Mouse (Mus musculus): Measurements from ENCODE around the gene Mlst8. TPM values are rescaled to one million over a fixed set of nuclear protein-coding genes. Genes with fewer than 3 reads are reported as not detected.
A peak's percentile ranks its signal among the peaks of the same experiment; 100 is the strongest.

Mlst8 gene
- polyA plus RNA-seq, 1 experiment from 2014 or later, result 20.9 TPM

DNA sequence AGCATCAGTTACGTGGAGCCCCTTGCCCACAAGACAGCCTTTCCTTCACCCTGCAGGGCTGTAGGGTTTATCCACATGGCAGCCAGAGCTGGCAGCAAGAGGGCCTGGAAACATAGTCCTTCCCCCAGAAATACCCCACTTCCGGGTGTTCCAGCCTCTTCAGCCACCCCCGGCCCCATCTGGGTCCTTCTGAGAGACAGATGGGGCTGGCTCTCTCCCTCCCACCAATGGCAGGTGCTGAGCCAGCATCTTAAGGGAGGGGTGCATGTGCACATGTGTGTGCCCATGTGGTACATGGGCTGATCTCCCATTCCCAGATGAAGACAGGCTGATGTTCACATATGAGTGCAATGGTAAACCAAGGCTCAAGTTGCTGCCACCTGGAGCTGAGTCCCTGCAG, 16.6 kb upstream of the Mlst8 start:
- Histone ChIP-seq H3K9ac (ENCODE audit: low read depth, low read length) (no peak overlapping the region), H3K4me2 (no peak overlapping the region), H3K4me1 (ENCODE audit: control insufficient read depth, insufficient read depth, low read length) (no peaks in the 10 kb centered on the region), H3K27me3 (ENCODE audit: control insufficient read depth, insufficient read depth, low read length) (peaks cover 8% of the 10 kb centered on the region), H3K36me3 (ENCODE audit: control insufficient read depth, insufficient read depth, low read length) (no peaks in the 10 kb centered on the region), H3K9me3 (replicated peaks; ENCODE audit: control insufficient read depth, low read length) (no peaks in the 10 kb centered on the region), H3K4me3 (ENCODE audit: low read depth, low read length) (no peak overlapping the region), H3K27ac (ENCODE audit: low read depth, low read length) (no peak overlapping the region)
- 76% methylated on average over 3 of the region's 3 CpGs for WGBS (ENCODE audit: insufficient replicate concordance)
- no peak for ATAC-seq (replicated peaks; ENCODE audit: insufficient number of reproducible peaks, low FRiP score, low TSS enrichment)

DNA sequence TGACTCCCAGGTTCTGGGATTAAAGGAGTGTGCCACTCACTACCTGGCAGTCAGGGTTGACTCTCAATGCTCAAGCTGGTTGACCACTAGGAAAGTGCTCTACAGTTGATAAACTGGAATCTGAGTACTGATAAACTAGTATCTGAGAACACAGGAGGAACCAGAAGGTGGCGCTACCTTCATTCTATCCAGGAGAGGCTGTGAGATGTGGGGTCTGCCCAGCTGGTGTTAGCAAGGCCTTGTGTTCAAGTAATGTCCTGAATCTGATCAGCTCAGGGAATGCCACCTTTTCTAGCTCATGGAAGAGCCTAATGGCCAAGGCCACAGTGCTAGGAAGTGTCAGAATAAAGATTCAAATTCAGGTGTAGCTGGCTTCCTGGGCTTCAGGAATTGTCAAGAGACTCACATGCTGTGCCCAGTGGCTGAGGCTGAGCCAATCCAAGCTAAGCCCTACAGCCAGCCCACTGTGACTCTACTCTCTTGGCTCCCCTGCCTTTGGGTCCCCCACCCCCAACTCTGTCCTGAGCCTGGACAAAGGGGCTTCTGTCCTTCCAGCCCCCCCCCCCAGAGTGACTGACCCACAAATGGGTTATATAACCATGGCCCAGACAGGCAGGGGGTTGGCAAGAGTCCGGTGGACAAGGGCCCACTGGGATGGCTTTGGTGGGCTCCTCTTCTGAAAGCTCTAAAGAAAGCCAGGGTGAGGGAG, 15.9 kb upstream of the Mlst8 start:
- 42% methylated on average over 2 of the region's 2 CpGs for WGBS (ENCODE audit: insufficient replicate concordance)
- no peak overlapping the region for H3K4me3 ChIP-seq (ENCODE audit: low read depth, low read length)
- H3K36me3 ChIP-seq (ENCODE audit: control insufficient read depth, insufficient read depth, low read length), result no peaks in the 10 kb centered on the region
- H3K27ac ChIP-seq (ENCODE audit: low read depth, low read length), result no peak overlapping the region
- no peaks in the 10 kb centered on the region for H3K4me1 ChIP-seq (ENCODE audit: control insufficient read depth, insufficient read depth, low read length)
- no peak for ATAC-seq (replicated peaks; ENCODE audit: insufficient number of reproducible peaks, low FRiP score, low TSS enrichment)
- peaks cover 15% of the 10 kb centered on the region for H3K27me3 ChIP-seq (ENCODE audit: control insufficient read depth, insufficient read depth, low read length)
- no peaks in the 10 kb centered on the region for H3K9me3 ChIP-seq (replicated peaks; ENCODE audit: control insufficient read depth, low read length)
- no peak overlapping the region for H3K9ac ChIP-seq (ENCODE audit: low read depth, low read length)
- no peak overlapping the region for H3K4me2 ChIP-seq

DNA sequence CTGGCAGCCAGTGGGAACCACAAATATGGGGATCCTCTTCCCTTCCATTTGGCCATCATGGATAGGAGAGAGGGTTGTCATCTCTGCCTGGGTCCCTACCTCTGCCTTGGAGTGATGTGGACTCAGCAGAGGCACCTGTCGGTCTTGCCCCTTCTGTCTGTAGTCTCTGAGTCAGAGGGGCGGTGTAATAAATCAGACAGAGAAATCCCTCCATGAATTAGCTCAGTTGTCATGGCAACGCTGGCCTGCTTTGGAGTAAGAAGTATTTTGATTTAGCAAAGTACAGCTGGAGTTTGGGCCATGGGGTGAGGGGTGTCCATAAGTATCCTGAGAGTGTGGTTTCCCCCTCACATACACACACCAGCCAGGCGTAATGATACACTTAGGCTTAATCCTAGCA, 11.5 kb upstream of the Mlst8 start:
- no peak for ATAC-seq (replicated peaks; ENCODE audit: insufficient number of reproducible peaks, low FRiP score, low TSS enrichment)
- 83% methylated on average over 4 of the region's 4 CpGs for WGBS (ENCODE audit: insufficient replicate concordance)
- peaks cover 3% of the 10 kb centered on the region for H3K4me1 ChIP-seq (ENCODE audit: control insufficient read depth, insufficient read depth, low read length)
- peaks cover 43% of the 10 kb centered on the region for H3K27me3 ChIP-seq (ENCODE audit: control insufficient read depth, insufficient read depth, low read length)
- no peaks in the 10 kb centered on the region for H3K36me3 ChIP-seq (ENCODE audit: control insufficient read depth, insufficient read depth, low read length)
- no peak overlapping the region for H3K4me3 ChIP-seq (ENCODE audit: low read depth, low read length)
- no peak overlapping the region for H3K4me2 ChIP-seq
- H3K27ac ChIP-seq (ENCODE audit: low read depth, low read length), result no peak overlapping the region
- no peaks in the 10 kb centered on the region for H3K9me3 ChIP-seq (replicated peaks; ENCODE audit: control insufficient read depth, low read length)
- no peak overlapping the region for H3K9ac ChIP-seq (ENCODE audit: low read depth, low read length)

DNA sequence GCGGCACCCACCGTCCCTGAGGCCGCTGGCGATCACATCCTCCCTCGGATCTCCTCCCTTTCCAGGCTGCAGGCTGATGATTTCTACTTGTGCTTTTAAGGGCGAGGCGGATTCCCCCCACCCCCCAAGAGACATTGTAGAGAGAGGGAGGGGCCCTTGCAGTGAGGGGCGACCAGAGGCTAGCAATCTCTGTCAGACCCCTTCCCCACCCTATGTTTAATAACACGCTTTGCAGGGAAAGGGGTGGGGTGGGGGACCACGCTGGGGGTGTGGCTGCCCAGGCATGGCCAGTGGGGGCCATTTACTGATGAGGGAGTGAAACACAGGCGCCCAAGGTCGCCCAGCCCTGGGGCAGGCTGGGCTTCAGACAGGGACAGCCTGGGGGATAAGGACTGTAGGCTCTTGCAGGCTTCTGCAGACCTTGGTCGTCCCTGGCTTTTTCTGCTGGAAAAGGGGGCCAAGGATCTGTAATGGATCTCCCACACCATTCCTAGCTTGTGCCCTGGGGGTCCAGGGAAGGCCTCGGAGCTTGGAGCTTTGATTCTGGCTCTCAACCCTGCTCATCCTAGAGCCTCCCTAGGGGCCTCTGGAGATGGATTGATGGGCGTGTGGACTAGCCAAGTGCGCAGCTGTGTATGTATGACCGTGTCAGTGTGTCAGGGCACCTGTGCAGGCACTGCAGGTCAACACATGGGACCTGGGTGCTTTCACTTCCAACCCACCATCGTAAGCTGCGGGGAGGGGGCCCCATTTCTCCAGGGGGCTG, 10.6 kb upstream of the Mlst8 start:
- WGBS (ENCODE audit: insufficient replicate concordance), result 20% methylated on average over 19 of the region's 19 CpGs

DNA sequence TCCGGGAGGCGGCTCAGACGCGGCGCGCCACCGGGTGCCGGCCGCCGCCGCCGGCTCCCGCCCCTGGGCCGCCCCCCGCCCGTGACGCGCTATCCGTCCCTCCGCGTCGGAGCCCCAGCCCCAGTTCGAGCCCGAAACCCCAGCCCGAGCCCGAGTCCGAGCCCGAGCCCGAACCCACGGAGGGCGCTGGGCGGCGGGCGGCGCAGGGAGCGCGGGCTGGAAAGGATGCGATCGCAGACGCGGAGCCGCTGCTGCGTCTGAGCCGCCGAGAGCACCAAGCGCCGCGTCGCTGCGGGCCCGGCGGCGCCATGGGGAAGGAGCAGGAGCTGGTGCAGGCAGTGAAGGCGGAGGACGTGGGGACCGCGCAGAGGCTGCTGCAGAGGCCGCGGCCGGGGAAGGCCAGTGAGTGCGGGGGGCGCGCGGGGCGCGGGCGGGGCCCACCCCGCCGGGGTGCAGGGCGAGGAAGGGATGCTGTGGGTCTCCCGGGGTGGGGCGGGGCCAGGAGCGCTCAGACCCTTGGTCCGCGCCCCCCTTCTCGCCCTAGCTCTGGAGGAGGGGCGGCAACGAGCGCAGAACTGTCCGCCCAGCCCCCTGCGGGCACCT, 9.9 kb upstream of the Mlst8 start:
- H3K9ac ChIP-seq (ENCODE audit: low read depth, low read length), result peak overlapping the region; percentile 73
- H3K36me3 ChIP-seq (ENCODE audit: control insufficient read depth, insufficient read depth, low read length), result no peaks in the 10 kb centered on the region
- WGBS (ENCODE audit: insufficient replicate concordance), result under 1% methylated on average over 64 of the region's 81 CpGs
- ATAC-seq (replicated peaks; ENCODE audit: insufficient number of reproducible peaks, low FRiP score, low TSS enrichment), result peak; percentile 59; the same call in 1 of the 2 replicates
- H3K27me3 ChIP-seq (ENCODE audit: control insufficient read depth, insufficient read depth, low read length), result peaks cover 43% of the 10 kb centered on the region
- no peaks in the 10 kb centered on the region for H3K9me3 ChIP-seq (replicated peaks; ENCODE audit: control insufficient read depth, low read length)
- peaks cover 6% of the 10 kb centered on the region for H3K4me1 ChIP-seq (ENCODE audit: control insufficient read depth, insufficient read depth, low read length)
- no peak overlapping the region for H3K27ac ChIP-seq (ENCODE audit: low read depth, low read length)
- H3K4me3 ChIP-seq (ENCODE audit: low read depth, low read length), result peak overlapping the region; percentile 76
- H3K4me2 ChIP-seq, result peak overlapping the region; percentile 84

More for the DNA sequence above, 10.6 kb upstream of the Mlst8 start:
- Histone ChIP-seq H3K27me3 (ENCODE audit: control insufficient read depth, insufficient read depth, low read length) (peaks cover 43% of the 10 kb centered on the region), H3K4me2 (peak overlapping the region; percentile 84), H3K9me3 (replicated peaks; ENCODE audit: control insufficient read depth, low read length) (no peaks in the 10 kb centered on the region), H3K4me3 (ENCODE audit: low read depth, low read length) (peak overlapping the region; percentile 76), H3K36me3 (ENCODE audit: control insufficient read depth, insufficient read depth, low read length) (no peaks in the 10 kb centered on the region), H3K9ac (ENCODE audit: low read depth, low read length) (peak overlapping the region; percentile 73), H3K4me1 (ENCODE audit: control insufficient read depth, insufficient read depth, low read length) (peaks cover 6% of the 10 kb centered on the region), H3K27ac (ENCODE audit: low read depth, low read length) (no peak overlapping the region)
- ATAC-seq (replicated peaks; ENCODE audit: insufficient number of reproducible peaks, low FRiP score, low TSS enrichment), result no peak

DNA sequence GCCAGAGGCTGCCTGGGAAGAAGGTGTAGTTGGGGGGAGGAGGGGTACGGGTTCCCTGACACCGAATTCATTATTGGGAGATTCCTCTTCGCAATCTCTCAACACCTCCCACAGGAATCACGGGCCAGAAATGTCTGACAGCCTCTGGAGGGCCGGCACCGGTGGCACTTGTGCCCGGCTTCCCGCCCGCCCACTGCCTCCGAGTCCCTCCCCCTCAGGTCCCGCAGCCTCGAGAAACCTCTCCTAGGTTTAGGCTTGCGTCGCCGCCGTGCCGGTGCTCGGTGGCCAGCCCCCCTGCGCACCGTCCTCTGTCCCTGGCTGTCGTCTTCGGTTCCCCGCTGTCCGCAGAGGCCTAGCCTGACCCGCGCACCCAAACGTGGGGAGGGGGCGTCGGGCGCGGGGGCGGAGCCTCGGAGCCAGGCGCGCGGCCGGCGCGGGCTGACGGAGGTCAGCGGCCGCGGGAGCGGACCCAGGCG, 9.3 kb upstream of the Mlst8 start, which contains the start of gene Caskin1:
Gene Caskin1, plus strand, starts transcription at position 416 of the 476 bp plus-strand sequence.
- no peak for ATAC-seq (replicated peaks; ENCODE audit: insufficient number of reproducible peaks, low FRiP score, low TSS enrichment)
- Histone ChIP-seq H3K9ac (ENCODE audit: low read depth, low read length) (peak within 1 kb of the TSS; percentile 73), H3K27ac (ENCODE audit: low read depth, low read length) (no peak within 1 kb of the TSS), H3K9me3 (replicated peaks; ENCODE audit: control insufficient read depth, low read length) (no peaks in the 10 kb centered on the region), H3K27me3 (ENCODE audit: control insufficient read depth, insufficient read depth, low read length) (peaks cover 43% of the 10 kb centered on the region), H3K36me3 (ENCODE audit: control insufficient read depth, insufficient read depth, low read length) (no peaks in the 10 kb centered on the region), H3K4me2 (peak within 1 kb of the TSS; percentile 84), H3K4me1 (ENCODE audit: control insufficient read depth, insufficient read depth, low read length) (peaks cover 6% of the 10 kb centered on the region), H3K4me3 (ENCODE audit: low read depth, low read length) (peak within 1 kb of the TSS; percentile 76)
- under 1% methylated on average over 42 of the region's 45 CpGs for WGBS (ENCODE audit: insufficient replicate concordance)

DNA sequence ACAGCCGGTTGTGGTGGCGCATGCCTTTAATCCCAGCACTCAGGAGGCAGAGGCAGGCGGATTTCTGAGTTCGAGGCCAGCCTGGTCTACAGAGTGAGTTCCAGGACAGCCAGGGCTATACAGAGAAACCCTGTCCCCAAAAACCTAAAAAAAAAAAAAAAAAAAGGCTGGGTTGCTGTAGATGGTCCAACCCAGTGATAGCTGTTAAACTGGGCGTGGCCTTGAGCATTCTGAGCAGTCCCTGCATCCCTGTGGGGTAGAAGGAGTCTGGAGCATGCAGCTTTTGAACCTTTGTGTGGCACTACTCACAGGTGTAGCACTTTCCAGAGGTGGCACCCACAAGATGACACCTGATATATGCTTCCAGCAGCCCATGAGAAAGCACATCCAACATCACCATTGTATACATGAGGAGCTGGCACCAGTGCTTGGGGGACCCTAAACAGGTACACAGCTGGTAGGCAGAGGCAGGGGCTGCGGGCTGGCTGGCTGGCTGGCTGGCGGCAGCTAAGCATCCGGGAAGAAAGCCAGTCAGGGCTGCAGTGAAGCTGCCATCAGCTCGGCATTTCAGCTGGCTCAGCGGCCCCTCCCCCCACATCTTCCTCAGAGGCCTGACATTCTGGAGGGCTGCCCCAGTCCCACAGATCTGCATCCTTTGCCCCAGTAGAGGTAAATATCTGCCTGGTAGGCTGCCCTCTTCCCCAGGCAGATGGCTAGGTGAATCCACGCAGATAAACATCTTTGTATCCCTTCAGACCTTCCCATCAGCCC, 6.4 kb upstream of the Mlst8 start:
- Histone ChIP-seq H3K9ac (ENCODE audit: low read depth, low read length) (no peak overlapping the region), H3K4me3 (ENCODE audit: low read depth, low read length) (no peak overlapping the region), H3K4me2 (peak overlapping the region; percentile 14; the same call in 1 of the 2 replicates), H3K27ac (ENCODE audit: low read depth, low read length) (no peak overlapping the region), H3K36me3 (ENCODE audit: control insufficient read depth, insufficient read depth, low read length) (no peaks in the 10 kb centered on the region), H3K4me1 (ENCODE audit: control insufficient read depth, insufficient read depth, low read length) (peaks cover 6% of the 10 kb centered on the region), H3K27me3 (ENCODE audit: control insufficient read depth, insufficient read depth, low read length) (peaks cover 36% of the 10 kb centered on the region), H3K9me3 (replicated peaks; ENCODE audit: control insufficient read depth, low read length) (no peaks in the 10 kb centered on the region)
- 29% methylated on average over 11 of the region's 11 CpGs for WGBS (ENCODE audit: insufficient replicate concordance)
- no peak for ATAC-seq (replicated peaks; ENCODE audit: insufficient number of reproducible peaks, low FRiP score, low TSS enrichment)

DNA sequence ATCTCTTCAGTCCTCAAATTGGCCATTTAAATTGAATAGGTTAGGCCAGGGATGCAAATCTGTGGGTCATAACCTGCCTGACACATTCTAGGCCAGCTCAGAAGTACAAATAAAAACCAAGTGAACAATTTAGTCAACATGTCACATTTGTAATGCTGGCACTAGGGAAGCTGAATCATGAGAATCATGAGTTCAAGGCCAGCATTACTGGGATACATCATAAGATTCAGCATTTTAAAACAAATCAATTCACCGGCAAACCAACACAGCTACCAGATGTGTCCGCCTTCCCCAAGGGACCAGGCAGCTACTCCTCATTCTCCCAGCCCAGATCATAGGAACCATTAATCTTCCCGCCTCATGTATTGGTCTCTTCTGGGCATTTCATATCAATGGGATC, 4.6 kb upstream of the Mlst8 start:
- Histone ChIP-seq H3K4me1 (ENCODE audit: control insufficient read depth, insufficient read depth, low read length) (peaks cover 6% of the 10 kb centered on the region), H3K4me3 (ENCODE audit: low read depth, low read length) (no peak overlapping the region), H3K27ac (ENCODE audit: low read depth, low read length) (no peak overlapping the region), H3K36me3 (ENCODE audit: control insufficient read depth, insufficient read depth, low read length) (no peaks in the 10 kb centered on the region), H3K9ac (ENCODE audit: low read depth, low read length) (no peak overlapping the region), H3K9me3 (replicated peaks; ENCODE audit: control insufficient read depth, low read length) (no peaks in the 10 kb centered on the region), H3K27me3 (ENCODE audit: control insufficient read depth, insufficient read depth, low read length) (peaks cover 18% of the 10 kb centered on the region), H3K4me2 (no peak overlapping the region)
- ATAC-seq (replicated peaks; ENCODE audit: insufficient number of reproducible peaks, low FRiP score, low TSS enrichment), result no peak
- WGBS (ENCODE audit: insufficient replicate concordance), result 85% methylated on average over 3 of the region's 3 CpGs
